Mouse (Mus musculus): ENCODE measurements around the gene Kyat3. TPM values are rescaled to one million over a fixed set of nuclear protein-coding genes. Genes with fewer than 3 reads are reported as not detected.
"Not testable (repeated sequence)": the region's sequence is repeated elsewhere in the genome, so short reads cannot be mapped to it uniquely, and the experiment has no call there.

The Kyat3 gene
- polyA plus RNA-seq (2012; rRNA removed): 7.2 and 7.5 TPM in 2 replicates

DNA sequence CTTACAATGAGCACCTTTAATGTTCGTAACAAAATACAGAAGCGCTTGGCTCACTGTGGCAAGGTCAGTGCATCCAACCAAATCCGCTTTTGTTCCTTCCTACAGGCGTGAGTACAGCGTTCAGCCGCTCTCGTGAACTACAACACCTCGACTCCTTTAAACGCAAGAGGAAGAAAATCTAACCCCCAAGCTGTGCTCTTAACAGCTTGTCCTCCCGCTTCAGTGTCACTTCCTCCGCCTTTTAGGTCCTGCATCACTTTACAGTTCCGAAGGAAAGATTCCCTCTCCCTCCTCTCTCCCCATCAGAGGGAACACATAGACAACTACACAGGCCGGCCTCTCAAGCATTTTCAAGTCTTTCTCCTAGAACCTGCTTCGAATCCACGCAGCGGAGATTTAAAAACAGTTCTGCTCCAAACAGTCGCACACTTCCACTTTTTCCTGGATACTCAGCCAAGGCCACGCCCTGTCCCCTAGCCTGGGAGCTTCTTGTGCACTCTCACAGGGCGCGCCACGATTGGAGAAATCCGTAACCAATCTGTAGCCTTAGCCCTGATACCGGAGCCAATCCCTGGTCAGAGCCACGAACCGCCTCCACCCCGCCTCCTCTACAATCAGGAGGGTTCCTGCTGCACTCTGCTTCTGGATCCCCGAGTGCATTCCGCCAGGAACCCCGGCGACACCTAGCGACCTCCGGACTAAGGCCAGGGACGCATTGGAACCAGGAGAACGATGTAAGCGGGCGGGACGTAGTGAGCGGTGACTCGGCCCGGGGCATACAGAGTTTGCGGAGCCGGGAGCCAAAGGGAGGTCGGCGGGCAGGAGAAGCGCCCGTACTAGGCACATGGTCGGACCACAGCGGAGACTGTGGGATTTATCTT is at the start of gene Kyat3:
TSS of gene Kyat3 (plus strand) at position 610 of the 881 bp plus-strand sequence.
- DNase-seq (ENCODE audit: low read depth): peak; percentile 91

DNA sequence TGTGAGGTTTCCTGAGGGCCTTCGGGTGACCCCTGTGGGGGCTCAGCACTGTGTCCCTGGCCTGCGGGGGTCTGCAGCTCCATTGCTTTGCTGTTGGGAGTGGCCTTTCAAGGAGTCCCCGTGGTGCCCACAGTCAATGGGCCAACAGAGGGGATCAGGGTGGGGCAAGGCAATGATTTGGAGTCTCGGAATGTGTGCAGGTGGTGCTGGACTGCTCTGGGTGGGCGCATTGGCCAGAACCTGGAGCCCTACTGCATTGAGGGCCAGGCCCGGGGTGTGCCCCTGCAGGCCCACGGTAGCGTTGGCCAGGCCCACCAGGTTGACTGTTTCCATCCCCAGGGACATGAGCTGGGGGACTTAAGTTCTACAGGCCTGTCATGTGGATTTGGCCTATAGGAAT is 36.1 kb upstream of the Kyat3 start:
- DNase-seq (ENCODE audit: low read depth): no peak

DNA sequence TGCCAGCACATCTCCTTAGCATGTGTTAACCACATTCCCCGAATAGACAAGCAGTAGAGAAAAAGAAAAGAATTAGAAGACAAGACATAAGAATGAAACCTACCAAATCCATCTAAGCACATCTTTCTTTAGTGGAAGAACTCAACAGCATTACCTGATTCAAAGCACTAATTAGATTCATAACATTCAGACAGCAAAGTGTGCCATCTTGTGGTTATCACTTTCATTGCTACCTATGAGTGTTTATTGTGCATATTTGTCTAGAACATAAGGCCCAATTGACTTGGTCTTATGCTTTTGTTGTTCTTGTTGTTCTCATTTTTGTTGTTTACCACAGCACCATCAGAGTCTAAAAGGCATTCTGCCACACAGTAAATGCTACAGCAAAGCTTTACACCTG is 26.2 kb upstream of the Kyat3 start:
- no peak for DNase-seq (ENCODE audit: low read depth)

DNA sequence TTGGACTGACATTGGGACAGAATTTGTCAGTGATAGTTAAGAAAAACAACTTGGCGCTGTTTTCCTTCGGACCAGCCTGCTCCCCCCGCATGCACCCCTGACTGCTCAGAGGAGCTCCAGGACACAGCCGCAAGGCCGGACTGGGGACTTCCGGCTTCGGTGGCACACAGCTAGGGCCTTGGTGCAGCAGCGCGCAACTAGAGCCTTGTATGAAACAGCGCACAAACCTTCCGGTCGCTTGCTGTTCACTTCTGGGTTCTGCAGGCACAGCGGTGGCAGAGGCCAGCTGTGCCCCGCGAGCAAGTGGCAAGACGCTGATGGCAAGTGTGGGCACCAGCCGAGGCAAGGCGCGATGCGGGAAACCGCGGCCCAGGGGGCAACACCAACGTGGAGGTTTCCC is 12.9 kb upstream of the Kyat3 start:
- DNase-seq (ENCODE audit: low read depth): no peak

DNA sequence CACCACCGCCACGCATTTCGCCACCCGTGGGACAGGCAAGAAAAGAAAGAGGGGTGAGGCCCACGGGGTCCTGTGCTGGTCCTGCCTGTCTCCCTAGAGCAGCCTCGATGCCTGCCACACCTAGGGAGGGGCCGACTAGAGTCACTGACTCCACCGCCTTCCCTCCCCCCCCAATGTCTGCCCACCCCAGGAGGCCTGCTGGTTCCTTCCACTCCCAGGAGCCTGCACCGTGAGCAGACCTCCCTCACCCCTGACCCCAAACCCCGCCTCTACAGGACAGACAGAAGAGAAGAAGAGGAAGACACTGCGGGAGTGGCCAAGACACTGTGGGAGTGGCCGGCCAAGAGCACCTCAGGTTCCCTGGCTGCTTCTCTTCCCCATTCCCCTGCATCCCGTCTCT is 12.5 kb upstream of the Kyat3 start:
- no peak for DNase-seq (ENCODE audit: low read depth)

DNA sequence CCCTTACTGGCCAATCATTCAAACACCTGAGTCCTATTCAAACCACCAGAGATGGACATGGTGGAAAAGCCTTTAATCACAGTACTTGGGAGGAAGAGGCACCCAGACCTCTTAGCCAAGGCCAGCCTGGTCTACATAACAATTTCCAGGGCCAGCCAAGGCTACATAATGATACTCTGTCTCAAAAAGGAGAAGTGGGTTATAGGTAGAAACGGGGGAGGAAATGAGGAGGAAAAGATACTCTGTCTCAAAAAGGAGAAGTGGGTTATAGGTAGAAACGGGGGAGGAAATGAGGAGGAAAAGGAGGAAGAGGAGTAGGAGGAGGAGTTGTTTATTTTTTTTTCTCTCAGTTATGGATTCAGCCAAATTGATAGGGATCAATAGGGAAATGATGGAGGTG is 4.3 kb upstream of the Kyat3 start:
- no peak for DNase-seq (ENCODE audit: low read depth)

DNA sequence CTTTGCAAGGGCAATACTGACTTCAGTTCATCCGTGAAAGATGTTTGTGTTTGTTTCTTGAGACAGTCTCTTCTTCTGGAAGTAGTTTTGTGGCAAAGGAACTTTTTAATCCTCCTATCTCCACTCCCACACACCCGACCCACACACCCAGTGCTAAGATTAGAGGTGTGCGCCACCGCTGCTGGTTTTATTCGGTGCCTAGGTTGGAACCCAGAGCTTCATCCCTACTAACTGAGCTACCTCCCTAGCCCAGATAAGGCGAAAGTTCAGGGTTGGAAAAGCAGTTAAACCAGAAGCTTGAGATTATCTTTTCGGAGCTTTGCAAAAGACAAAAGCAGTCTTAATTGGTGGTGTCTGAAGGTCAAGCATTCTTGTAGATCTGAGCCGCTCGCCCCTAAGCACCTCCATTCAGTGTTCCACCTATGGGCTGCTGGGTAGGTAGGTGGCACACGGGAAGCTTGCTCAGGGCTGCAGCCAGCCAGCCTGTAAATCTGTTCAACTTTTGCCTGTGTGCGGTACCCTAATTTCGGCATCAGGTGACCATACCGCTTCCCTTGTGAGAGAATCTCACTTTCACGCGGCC is 647 bp downstream of the Kyat3 start:
- no peak for DNase-seq (ENCODE audit: low read depth)

DNA sequence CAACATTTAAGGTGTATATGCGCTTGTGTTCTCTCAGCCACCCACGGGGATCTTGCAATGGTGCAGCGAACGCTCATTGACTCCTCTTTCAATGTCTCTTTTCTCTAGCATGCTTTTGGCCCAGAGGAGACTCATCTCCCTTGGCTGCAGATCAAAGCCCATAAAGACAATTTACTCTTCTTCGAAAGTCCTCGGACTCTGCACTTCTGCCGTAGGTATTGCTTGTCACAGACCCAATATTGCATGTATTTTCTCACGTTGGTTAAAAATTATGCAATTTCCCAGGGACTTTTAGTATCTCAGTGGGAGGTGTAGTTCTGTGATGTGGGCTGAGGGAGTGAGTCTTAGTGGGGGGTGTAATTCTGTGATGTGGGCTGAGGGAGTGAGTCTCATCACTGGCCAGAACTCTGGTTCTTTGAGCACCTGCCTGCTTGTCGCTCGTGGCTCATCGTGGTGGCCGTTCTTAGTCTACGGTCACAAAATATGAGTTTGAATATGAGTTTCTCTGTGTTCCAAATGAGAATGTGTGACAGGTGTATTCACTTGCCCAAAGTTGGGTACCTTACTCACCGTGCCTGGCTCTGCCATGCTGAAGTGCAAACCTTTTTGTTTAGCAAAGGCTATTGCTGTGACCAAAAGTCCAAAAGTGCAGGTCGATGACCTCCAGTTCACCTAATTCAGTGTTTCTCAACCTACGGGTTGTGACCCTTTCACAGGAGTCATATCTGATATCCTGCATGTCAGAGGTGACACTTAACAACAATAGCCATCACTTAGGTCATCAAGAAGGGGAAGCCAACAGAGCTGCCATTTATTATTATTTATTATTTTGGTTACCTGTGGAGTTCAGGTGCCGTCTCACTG is 6.0 kb downstream of the Kyat3 start:
- DNase-seq (ENCODE audit: low read depth): no peak

DNA sequence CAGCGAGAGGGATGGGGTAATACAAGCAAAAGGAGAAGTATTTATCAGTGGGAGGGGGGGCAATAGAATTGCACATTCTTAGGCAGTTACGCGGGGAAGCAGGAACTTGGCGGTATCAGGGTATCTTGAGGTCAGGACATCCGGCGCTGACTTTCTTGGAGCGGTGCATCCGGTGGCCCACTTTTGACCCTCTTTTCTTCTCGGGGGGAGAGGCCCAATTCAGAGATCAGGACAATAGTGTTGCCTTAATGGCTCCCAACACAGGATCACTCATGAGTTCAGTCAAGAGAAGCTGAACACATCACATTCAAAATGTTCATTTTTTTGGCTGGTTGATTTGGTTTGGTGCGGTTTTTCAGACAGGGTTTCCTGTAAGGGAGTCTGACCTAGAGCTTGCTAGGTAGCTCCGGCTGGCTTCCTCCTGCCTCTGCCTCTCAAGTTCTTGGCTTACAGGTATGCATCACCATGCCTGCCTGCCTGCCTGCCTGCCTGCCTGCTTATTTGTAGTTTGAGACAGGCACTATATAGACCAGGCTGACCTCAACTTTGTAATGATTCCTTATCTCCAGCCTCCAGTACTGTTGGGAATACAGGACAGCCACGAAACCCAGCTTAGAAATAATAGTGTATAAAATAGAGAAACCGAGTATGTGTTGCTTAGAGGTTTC is 7.5 kb downstream of the Kyat3 start:
- DNase-seq (ENCODE audit: low read depth): not testable (repeated sequence)

DNA sequence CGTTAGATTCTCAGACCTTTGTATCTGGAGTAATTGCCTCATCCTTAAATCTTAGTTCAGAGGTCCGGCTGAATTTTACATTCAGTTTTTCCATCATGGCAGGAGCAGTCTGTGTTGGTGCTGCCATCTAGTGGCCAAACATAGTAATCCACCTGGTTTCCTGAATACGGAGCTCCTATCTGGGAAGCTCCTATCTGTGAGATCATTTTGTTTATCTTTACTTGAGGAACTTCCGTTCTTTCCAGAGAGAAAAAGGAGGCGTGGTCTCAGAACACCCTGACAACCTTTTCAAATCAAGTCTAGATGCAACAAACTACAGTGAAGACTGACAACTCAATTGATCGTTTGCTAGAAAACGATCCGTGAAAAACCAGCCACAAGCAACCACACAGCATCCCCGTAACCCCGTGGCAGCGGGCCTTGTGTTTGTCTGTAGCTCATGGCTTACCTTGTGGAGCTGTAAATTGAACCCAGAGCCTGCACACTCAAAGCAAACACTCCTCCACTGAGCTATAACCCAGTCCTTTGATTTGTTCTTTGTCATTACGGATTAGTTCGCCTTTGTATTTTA is 8.1 kb downstream of the Kyat3 start:
- DNase-seq (ENCODE audit: low read depth): no peak

DNA sequence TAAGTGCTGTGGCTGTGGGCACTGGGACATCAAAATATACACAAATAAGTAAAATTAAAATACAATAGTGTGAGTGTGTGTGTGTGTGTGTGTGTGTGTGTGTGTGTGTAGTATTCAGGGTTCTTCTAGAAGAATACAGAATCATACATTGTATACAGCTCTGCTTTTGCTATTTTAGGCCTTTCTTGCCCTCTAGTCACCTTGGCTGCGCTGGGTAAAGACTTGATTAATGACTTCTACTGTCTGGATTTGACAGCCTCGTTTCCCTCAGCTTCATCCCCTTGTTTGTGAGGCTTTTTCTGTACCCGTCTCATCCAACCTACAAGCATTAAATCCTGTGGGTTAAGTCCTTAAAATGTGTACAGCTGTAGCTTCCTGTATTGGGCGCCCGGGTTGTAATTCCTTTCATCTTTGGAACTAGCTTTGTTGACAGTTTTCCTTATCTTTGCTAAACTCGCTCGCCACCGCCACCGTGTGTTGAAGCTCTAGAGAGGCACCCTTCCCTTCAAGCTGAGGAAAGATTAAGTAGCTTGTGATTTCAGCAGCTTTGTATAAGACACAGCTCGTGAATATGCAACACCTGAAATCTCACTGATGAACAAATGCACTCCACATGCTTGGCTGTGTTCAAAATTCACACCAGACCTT is 9.6 kb downstream of the Kyat3 start:
- no peak for DNase-seq (ENCODE audit: low read depth)

DNA sequence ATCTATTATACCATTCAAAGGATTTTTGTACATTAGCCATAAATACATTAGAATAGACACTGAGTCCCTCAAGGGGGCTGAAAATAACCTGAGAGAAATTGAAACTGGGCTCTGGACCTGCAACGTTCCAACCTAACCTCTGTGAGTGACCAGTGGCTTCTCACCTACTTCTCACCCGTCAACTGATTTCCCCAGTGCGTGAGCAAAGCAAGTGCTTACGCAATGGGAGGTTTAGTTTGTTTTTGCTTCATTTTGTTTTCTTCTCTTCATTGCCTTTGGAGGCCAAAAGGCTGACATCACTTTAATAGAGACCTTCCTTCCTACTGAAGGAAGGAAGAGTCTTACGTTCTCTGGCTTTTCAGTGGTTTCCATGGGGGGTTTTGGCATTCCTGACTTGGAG is 10.5 kb downstream of the Kyat3 start:
- DNase-seq (ENCODE audit: low read depth): no peak

DNA sequence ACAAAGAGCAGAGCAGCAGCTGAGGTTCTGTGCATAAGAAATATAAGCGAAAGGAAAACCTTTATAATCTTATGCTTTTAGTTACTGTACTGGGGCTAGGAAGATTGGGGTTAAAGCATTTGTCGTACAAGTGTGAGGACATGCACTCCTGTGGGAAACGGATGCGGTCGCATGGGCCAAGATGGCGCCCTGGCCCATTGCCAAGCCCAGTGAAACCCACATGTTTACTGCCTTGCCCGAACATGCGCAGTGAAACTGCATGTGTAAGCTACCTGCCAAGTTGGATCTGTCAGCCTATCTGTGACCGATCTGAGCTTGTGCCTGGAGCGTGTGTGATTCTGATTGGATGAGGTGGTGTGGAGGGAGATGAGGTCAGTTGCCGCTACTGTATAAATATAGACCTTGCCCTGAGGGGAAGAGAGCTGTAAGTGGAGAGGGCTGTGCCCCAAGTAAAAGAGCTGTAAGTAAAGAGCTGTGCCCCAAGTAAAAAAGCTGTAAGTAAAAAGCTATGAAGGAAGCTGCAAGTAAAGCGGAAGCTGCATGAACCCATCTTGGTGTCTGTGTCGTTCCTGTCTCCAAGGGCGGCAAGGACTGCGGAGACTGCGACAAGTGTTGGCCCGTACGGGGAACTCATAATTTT is 11.7 kb downstream of the Kyat3 start:
- not testable (repeated sequence) for DNase-seq (ENCODE audit: low read depth)

DNA sequence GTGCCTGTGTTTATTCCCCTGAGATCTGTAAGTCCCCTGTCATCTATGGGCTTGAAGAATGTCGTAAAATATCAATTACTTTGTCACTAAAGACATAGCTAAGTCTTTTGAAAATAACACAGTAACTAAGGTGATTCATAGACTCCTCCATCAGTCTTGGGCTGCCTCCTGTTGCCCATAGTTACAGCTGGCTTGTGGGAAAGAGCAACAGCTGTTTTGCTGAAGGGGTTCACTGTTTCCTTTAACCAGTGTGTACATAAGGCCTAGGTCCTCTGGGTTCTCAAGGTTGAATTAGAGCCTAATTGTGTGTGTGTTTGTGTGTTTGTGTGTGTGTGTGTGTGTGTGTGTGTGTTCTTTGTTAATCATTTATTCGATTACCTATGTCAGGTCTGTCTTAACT is 24.6 kb downstream of the Kyat3 start:
- DNase-seq (ENCODE audit: low read depth): no peak

DNA sequence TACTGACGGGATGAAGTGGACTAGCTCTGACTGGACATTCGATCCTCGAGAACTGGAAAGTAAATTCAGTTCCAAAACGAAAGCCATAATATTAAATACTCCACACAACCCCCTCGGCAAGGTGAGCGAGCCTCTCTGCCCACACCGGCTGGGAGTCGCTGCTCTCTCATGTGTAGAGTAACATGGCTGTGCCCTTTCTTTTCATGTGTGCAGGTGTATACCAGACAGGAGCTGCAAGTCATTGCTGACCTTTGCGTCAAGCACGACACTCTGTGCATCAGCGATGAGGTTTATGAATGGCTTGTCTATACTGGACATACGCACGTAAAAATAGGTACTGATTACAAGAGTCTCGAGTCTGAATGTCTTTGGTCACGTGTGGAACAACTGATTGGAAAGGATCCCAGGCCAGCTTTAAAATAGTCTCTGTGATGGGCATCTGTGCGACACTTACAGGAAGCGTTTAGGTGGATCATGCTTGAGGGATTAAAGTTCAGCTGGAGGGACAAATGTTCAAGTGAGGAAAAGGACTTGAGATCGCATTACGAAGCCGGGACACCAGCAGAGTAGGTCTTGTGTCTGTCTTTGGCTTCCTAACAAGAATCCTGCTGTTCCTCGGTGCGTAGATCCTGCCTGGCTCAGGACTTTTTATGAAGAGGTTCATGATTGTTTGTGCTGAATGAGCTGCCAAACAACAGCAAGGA is 25.3 kb downstream of the Kyat3 start:
- no peak for DNase-seq (ENCODE audit: low read depth)

DNA sequence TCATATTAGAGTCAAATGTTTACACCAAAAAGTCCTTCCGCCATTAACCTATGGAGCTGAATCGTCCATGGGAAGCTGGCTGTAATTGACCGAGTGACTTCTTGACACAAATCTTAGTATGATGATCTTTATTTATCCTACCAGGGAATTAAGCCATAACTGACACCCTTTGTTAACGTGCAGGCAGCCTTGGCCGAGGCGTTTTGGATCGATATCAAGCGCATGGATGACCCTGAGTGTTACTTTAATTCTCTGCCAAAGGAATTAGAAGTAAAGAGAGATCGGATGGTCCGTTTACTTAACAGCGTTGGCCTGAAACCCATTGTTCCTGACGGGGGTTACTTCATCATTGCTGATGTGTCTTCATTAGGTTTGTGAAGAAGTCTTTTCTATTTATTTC is 33.4 kb downstream of the Kyat3 start:
- DNase-seq (ENCODE audit: low read depth): no peak

DNA sequence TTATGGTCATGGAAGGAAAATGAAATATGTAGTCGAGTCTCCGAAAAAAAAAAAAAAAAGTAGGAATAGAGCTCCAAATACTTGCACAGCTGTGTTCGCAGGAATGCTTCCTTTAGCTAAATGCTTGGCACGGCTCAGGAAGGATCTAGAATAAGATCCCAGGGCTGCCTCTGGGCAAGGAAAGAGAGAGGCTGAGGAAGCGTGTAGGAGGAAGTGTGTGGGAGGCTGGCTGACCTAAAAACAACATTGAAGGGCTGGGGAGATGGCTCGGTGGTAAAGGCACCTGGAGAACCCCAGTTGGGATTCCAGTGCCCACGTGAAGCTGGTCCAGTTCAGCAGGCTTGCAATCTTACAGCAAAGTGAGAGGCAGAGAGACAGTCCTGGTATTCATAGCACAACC is 40.0 kb downstream of the Kyat3 start:
- DNase-seq (ENCODE audit: low read depth): no peak

DNA sequence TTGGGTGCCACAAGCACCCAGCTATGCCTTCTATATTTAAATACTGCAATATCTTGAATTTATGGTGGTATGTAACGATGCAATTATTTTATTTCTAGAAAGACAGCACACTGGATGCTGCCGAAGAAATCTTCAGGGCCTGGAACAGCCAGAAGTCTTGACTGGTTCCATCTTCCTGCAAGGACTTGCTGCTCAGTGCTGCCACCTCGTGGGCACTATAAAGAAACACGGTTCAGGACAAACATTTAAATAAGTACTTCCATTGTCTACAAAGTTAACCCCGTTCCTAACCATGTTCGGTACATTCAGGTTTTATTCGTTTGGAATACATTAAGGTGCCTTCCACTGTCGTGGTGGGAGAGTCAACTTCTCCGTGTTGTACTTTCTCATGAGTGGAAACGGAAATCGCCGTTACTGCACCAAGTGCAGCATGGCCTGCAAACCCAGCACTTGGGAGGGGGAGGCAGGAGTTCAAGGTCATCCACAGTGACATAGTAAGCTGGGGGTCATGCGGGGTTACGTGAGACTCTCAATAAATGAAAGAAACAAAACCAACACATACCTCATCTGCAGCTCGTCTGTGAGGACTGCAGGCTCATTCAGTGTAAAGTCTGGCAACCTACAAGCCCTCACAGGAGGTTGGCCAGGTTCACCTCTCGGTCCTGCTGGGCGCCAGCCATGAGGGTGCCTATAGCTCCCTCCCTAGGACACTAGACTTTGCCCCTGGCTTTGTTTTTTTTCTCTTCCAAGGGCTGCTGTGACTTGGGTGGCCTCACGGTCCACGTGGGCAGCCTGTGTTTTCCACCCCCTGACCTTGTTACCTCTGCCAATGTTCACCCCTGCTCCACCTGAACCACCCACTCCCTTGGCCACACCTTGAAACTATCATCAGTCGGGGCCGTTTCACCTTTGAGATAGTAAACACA is 43.4 kb downstream of the Kyat3 start:
- no peak for DNase-seq (ENCODE audit: low read depth)

DNA sequence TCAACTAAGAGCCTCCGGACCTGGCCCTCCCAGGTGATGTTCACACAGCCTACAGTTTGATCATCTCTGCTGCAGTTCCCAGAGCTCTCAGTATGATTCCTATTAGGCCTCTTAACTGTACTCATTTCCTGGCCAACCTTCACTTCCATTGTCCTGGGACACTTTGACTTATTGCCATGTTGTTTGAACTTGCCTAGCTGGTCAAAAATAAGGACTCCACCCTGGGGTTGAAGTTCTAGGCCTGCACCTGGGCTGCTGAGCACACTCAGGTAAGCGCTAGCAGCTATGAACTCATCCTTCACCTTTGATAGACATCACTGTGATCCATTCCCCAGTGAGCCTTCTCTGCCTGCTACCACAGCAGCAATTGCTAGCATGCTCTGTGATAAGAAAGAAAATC is 44.2 kb downstream of the Kyat3 start:
- DNase-seq (ENCODE audit: low read depth): no peak
